Mouse (Mus musculus): ENCODE data around the gene Stfa2l1. TPM values are rescaled to one million over a fixed set of nuclear protein-coding genes. Genes with fewer than 3 reads are reported as not detected.
"Not testable (repeated sequence)": the region's sequence is repeated elsewhere in the genome, so short reads cannot be mapped to it uniquely, and the experiment has no call there.

The Stfa2l1 gene
- 1 to 10 TPM in 1 of 2 experiments, not detected in 1; 7.2 TPM for total RNA-seq (2021)
- long read RNA-seq, experiment 1 = 0 reads
- long read RNA-seq, experiment 2 = 0 reads

DNA sequence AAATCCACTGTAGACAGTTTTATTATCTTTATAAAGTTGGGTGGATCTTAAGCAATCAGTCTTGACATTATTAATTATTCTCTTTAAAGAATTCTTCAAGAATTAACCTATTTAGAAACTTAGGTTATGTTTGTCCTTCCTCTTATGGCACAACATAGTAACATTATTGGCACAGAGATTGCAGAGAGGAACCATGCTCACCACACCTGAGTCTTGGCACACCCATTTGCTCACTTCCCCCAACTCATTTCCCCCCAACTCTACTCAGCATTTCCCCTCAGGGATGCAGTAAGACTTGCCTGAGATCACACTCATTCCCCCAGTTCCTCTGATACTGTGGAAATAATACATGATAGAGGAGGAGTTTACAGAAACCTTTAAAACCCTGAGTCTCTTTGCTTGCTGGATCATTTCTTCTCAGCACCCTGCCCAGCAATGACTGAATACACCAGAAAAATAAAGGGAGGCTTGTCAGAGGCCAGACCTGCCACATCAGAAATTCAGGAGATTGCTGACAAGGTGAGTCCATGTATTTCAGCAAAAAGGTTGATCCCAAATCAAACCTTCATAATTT is at the start of gene Stfa2l1:
Gene Stfa2l1, plus strand, starts transcription at position 410 of the 574 bp plus-strand sequence.
- no peak for DNase-seq

DNA sequence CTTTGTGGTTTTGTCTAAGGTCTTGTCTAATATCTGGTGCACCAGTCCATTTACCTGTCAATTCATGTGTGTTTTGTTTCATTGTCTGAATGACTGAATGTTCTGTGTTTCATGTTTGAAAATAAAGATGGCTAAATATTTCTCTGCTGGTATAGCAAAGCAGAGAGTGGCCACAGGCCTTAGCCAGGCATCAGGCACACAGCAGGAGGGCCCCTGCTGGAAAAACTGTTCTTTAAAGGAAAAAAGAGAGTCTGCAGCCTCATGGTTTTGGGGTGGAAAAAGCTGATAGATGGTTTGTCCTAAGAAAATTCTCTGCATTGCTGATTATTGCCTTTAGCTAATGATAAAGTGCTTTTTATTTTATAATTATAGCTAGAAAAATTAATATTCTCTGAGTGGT is 45.1 kb upstream of the Stfa2l1 start:
- DNase-seq = not testable (repeated sequence)

DNA sequence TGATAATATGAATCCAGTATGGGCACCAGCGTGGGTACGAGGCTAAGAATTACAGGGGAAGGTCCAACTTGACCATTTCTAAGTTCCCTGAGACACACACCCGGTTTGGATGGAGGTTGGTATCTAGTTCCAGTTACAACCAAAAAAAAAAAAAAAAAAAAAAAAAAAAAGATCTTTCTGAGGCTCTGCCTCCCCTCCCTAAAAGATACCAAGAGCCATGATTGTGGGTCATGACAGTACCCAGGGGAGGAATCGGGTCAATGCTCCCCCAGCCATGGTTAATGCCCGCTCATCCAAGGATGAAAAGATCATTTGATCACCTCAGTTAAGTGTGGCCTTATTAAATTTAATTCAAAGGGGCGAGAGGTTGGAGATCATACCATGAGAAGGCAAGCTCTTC is 40.9 kb upstream of the Stfa2l1 start:
- DNase-seq = not testable (repeated sequence)

DNA sequence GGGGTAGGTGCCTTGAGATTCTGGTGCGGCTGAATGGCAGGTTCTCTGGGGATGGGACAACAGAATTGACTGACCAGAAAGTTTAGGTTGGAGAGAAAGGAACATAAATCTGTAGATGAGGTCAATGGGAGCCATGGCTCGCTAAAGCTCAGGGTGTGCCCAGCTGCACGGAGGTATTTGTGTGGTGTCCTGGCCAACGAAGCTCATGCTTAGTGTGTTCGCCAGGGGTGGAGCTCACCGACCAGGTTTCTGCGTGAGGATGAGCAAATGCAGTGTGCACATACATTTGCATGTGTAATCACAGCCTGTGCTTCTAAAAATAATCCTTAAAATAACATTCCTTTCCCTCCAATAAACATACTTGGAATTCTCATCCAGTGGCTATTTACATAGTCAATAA is 28.5 kb upstream of the Stfa2l1 start:
- DNase-seq = no peak

DNA sequence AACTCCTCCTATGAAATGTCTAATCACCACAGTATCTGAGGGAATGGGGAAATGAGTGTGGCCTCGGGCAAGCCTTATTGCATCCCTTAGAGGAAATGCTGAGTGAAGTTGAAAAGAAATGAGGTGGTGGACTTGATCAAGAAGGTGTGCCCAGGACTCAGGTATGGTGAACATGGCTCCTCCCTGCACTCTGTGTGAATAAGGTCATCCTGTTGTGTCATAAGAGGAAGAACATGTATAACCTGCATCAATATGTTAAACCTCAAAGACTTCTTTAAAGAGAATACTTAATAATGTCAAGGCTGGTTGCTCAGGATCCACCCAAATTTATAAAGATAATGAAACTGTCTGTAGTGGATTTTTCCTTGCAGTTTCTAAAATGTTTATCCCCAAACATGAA is 25.5 kb upstream of the Stfa2l1 start, which contains the start of gene Csta1:
Gene Csta1, minus strand, starts transcription at position 101 of the 400 bp plus-strand sequence.
- DNase-seq = no peak

DNA sequence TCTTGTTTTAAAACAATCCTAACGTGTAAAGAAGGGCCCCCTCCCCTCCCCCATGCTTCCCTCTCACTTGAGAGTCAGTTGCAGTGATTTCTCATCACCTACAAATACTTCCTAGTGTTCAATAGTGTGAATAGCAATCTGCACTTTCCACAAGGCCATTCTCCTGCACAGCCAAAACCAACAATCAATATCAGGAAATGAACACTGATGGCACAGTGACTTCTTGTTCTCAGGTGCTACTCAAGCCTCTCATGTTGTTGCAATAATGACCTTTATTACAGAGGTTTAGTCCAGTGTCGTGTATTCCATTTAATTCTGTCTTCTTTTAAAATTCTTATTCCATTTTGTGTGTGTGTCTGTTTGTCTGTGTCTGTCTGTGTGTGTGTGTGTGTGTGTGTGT is 18.4 kb upstream of the Stfa2l1 start:
- no peak for DNase-seq

DNA sequence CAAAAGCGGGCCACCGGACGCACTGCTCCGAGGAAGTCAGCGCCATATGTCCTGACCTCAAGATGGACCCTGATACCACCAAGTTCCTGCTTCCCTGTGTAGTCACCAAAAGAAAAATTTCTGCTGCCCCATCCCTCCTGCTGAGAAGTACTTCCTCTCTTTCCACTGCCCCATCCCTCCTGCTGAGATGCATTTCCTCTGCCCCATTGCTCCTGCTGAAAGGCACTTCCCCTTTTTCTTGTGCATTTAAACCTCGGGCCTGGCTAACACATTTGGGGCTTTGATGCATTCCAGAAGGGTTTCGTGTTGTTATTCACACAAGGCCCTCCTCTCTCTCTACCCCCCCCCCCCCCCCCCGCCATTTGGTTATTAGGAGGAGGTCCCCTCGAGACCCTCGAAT is 11.2 kb downstream of the Stfa2l1 start:
- DNase-seq = not testable (repeated sequence)

DNA sequence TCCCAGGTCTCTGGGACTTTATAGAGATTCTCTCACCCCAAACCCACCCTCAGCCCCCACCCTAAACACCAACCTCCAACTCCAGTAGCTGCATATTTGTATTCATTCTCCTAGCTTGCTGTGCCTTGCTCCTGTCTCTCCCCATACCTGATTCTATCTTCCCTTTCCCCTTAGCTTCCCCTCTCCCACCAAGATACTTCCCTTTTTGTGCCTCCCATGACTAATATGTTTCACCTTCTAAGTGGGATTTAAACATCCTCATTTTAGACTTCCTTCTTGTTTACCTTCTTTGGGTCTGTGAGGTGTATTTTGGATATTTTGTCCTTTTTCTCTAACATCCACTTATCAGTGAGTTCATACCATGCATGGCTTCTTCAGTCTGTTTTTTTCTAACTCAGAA is 19.5 kb downstream of the Stfa2l1 start:
- DNase-seq = no peak

DNA sequence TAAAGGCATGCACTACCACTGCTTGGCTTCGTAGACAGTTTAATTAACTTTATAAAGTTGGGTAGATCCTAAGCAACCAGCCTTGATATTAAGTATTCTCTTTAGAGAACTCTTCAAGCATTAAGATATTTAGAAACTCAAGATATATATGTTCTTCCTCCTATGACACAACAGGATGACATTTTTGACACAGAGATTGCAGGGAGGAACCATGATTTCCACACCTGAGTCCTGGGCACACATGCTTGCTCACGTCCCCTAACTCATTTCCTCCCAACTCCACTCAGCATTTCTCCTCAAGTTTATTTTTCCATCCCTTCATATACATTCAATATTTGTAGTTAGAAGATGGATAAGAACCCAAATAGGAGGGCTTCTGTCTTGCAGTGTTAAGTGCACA is 23.3 kb downstream of the Stfa2l1 start:
- no peak for DNase-seq

DNA sequence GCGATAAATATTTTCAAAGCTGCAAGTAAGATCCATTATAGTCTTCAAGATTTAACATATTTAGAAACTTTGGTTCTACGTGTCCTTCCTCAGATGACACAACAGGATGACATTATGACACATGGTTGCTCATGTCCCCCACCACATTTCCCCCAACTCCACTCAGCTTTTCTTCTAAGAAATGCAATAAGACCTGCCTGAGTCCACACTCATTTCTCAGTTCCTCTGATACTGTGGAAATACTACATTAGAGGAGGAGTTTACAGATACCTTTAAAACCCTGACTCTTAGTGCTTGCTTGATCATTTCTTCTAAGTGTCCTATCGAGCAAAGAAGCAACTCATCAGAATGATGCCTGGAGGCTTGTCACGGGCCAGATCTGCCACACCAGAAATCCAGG is 27.3 kb downstream of the Stfa2l1 start, which contains the start of gene Gm5483:
Gene Gm5483, plus strand, starts transcription at position 301 of the 400 bp plus-strand sequence.
- DNase-seq = not testable (repeated sequence)

DNA sequence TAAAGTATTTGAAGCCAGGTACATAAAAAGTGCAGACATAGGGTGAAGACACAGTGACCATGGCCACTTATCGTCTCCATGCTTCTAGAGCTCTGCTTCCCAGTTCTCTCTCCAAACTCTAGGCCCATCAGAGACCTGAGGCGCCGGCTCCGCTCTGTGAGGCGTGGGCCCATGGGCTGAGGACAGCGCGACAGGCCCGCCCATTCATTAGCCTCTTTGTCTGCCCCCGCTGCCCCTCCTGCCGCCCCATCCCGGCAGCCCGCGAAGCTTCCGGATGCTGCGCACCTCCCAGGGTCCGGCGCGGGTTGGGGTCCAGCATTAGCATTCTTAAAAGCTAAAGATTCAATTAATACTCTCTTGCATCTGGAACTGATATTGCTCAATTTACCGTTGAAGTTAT is 42.6 kb downstream of the Stfa2l1 start:
- no peak for DNase-seq

DNA sequence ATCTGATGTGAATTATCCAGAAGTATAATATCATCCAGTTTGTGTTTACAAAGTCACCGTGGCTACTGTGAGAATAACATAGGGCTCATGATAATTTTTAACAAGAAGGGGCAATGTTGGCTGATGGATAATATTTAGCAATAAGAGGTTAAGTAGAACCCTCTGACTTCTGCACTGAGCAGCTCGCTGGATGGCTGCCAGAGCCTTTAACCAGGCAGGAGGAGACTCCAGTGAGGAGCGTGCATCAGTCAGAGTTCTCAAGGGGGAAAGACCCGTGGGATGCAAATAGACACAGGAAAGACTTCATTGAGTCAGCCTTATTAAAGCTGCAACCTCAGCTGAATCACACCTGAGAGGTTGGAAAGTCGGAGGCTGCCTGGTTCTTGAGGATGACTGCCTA is 47.2 kb downstream of the Stfa2l1 start:
- DNase-seq = peak; percentile 4

DNA sequence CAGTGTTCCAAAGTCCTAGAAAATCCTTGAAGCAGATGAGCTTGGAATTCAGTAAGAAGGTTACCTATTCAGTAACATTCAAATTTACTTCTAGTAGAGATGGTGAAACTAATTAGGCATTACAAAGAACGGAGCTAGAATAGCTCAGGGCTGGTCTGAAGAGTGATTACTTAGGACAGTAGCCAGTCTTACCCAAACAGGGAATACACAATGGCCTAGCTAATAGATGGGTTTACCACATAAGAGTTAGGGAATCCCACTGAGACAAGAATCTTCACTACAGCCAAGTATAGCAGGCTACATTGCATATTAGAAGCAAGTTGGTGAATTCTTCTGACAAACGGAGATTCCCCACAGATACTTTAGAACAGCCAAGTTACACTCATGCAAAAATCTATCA is 49.1 kb downstream of the Stfa2l1 start:
- DNase-seq = not testable (repeated sequence)

DNA sequence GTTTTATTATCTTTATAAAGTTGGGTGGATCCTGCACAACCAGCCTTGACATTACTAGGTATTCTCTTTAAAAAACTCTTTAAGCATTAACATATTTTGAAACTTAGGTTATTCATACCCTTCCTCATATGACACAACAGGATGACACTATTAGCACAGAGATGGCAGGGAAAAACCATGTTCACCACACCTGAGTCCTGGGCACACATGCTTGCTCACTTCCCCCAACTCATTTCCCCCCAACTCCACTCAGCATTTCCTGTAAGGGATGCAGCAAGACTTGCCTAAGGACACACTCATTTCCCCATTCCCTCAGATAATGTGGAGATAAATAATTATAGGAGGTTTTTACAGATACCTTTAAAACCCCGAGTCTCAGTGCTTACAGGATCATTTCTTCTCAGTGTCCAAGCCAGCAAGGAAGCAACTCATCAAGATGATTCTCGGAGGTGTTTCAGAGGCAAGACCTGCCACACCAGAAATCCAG is 53.4 kb downstream of the Stfa2l1 start, which contains the start of gene Gm5416:
Gene Gm5416, plus strand, starts transcription at position 437 of the 487 bp plus-strand sequence.
- DNase-seq = no peak

Other genes starting within 250 kb of the Stfa2l1 start
- gene Parp9, start 218.3 kb upstream of the Stfa2l1 start, total RNA-seq (2021) = 1 to 10 TPM; 6.2 to 6.8 TPM
- 1 to 10 TPM; 4.8 to 5.0 TPM for gene Dtx3l, start 217.7 kb upstream of the Stfa2l1 start, total RNA-seq (2021)
- gene Kpna1, start 178.1 kb upstream of the Stfa2l1 start, total RNA-seq (2021) = 10 to 100 TPM; 91.4 to 93.6 TPM
- 1 to 10 TPM; 3.1 to 4.4 TPM for gene Wdr5b, start 115.6 kb upstream of the Stfa2l1 start, total RNA-seq (2021)
- 100 to 1,000 TPM; 130 to 134 TPM for gene Fam162a, start 85.2 kb upstream of the Stfa2l1 start, total RNA-seq (2021)
- 10 to 100 TPM; 36.4 to 42.3 TPM for gene Ccdc58, start 85.1 kb upstream of the Stfa2l1 start, total RNA-seq (2021)
- not detected for gene Csta1, start 25.6 kb upstream of the Stfa2l1 start, total RNA-seq (2021)
- gene Gm5483, start 27.4 kb downstream of the Stfa2l1 start, total RNA-seq (2021) = 10 to 100 TPM in 1 of 2 experiments, not detected in 1; 11.8 TPM
- gene Gm5416, start 53.6 kb downstream of the Stfa2l1 start, total RNA-seq (2021) = not detected
- gene 2010005H15Rik, start 64.7 kb downstream of the Stfa2l1 start, total RNA-seq (2021) = 1 to 10 TPM in 1 of 2 experiments, not detected in 1; 1.3 TPM
- gene Stfa1, start 120.1 kb downstream of the Stfa2l1 start, total RNA-seq (2021) = 10 to 100 TPM in 1 of 2 experiments, not detected in 1; 10.4 TPM
- gene BC117090, start 177.5 kb downstream of the Stfa2l1 start, total RNA-seq (2021) = not detected
- gene BC100530, start 210.9 kb downstream of the Stfa2l1 start, total RNA-seq (2021) = 10 to 100 TPM in 1 of 2 experiments, not detected in 1; 15.7 TPM

Data from gastrocnemius, postnatal 10 days (tissue).